Mouse (Mus musculus) heart, embryonic 14.5 days (tissue): ENCODE results near the gene Gm20696. TPM values are rescaled to one million over a fixed set of nuclear protein-coding genes. Genes with fewer than 3 reads are reported as not detected.

Experiments
- ATAC-seq: fragments of 200-750 bp; cut with Nextera tagmentation; 2 replicates; pipeline ENCODE4 v1.8.0; 2017; ENCODE audit warnings: low read depth, moderate TSS enrichment; ENCODE audit not compliant: insufficient number of reproducible peaks, insufficient read depth, low FRiP score
- H3K27ac ChIP-seq, 2 experiments: fragments of 200-500 bp in 1 of 2; fragments of 300-500 bp in 1 of 2; sonication (generic) in 1 of 2; replicated peaks in 1 of 2; 2 replicates each; pipeline ENCODE4 v1.5.1; 2012 to 2014; ENCODE audit warnings: low read depth in 2 of 2, low read length in 2 of 2, control low read depth in 1 of 2, mild to moderate bottlenecking in 1 of 2, mixed read lengths in 1 of 2; ENCODE audit not compliant: control insufficient read depth in 1 of 2, insufficient read depth in 1 of 2
- H3K27me3 ChIP-seq: fragments of 300-500 bp; sonication (generic); 2 replicates; pipeline ENCODE4 v1.6.1; 2014; ENCODE audit warnings: mild to moderate bottlenecking, low read length, control low read depth; ENCODE audit not compliant: control insufficient read depth, insufficient read depth
- H3K36me3 ChIP-seq: fragments of 300-500 bp; sonication (generic); 2 replicates; pipeline ENCODE4 v1.6.1; 2014; ENCODE audit warnings: mild to moderate bottlenecking, control low read depth, low read length, mixed read lengths; ENCODE audit not compliant: control insufficient read depth, insufficient read depth
- H3K4me1 ChIP-seq, 2 experiments: fragments of 200-500 bp in 1 of 2; fragments of 300-500 bp in 1 of 2; sonication (generic) in 1 of 2; 2 replicates each; pipeline ENCODE4 v1.6.1; 2012 to 2014; ENCODE audit warnings: low read length in 2 of 2, control low read depth in 1 of 2, mixed read lengths in 1 of 2; ENCODE audit not compliant: control insufficient read depth in 2 of 2, insufficient read depth in 2 of 2
- H3K4me2 ChIP-seq: fragments of 300-500 bp; sonication (generic); 2 replicates; pipeline ENCODE4 v1.6.1; 2014; ENCODE audit warnings: mild to moderate bottlenecking, low read length
- H3K4me3 ChIP-seq, 2 experiments: fragments of 200-500 bp in 1 of 2; fragments of 300-500 bp in 1 of 2; sonication (generic) in 1 of 2; 2 replicates each; pipeline ENCODE4 v1.5.1; 2012 to 2014; ENCODE audit warnings: low read length in 2 of 2, mild to moderate bottlenecking in 2 of 2, control low read depth in 1 of 2, low read depth in 1 of 2, moderate library complexity in 1 of 2; ENCODE audit not compliant: control insufficient read depth in 1 of 2, insufficient read depth in 1 of 2
- H3K9ac ChIP-seq: fragments of 300-500 bp; sonication (generic); 2 replicates; pipeline ENCODE4 v1.6.1; 2014; ENCODE audit warnings: mild to moderate bottlenecking, low read length
- H3K9me3 ChIP-seq: fragments of 300-500 bp; sonication (generic); 2 replicates; pipeline ENCODE4 v1.6.1; 2016; ENCODE audit warnings: low read length, control low read depth; ENCODE audit not compliant: control insufficient read depth
- WGBS: fragments of 180-500 bp; shearing (Covaris S2); extraction: QIAGEN DNeasy Blood & Tissue Kit; methylation state at CpG from one replicate; pipeline ENCODE4 v1.1.7; 2014; 5-methylcytosine and 5-hydroxymethylcytosine counted together
- polyA plus RNA-seq: library from polyadenylated mRNA; unstranded; fragments of >200 nt; fragmentation: Nextera tagmentation; extraction: Ambion mirVana; gene quantifications from 2 replicates; pipeline ENCODE4 v1.2.1, GENCODE M21; 2014

Gm20696 gene
- polyA plus RNA-seq, 1 experiment from 2014 or later = 3.9 TPM

- 86% methylated on average over 7 of the region's 7 CpGs for WGBS
- no peak for ATAC-seq
- no peak overlapping the region for H3K4me2 ChIP-seq
These were observed 150.9 kb downstream of the Gm20696 start for GRCm38 (mm10) chr6:99515667-99516199.

GRCm38 (mm10) chr6:99511862-99512261, 154.7 kb downstream of the Gm20696 start:
- no peaks in the 10 kb centered on the region for H3K27me3 ChIP-seq
- 11% methylated on average over 6 of the region's 6 CpGs for WGBS
- H3K4me1 ChIP-seq = peaks cover 12 to 25% of the 10 kb centered on the region in 2 experiments
- H3K4me3 ChIP-seq = 0 out of 4 replicates have a peak overlapping the region, but pooled peaks of 1 of the 2 experiments have one; percentile 11
- ATAC-seq = no peak
- H3K36me3 ChIP-seq = 0 out of 2 replicates have a peak, but pooled peaks cover 3% of the 10 kb centered on the region
- H3K27ac ChIP-seq = peak overlapping the region in 1 of 2 experiments; percentile 44; a peak in 2 of 4 replicates
- H3K4me2 ChIP-seq = peak overlapping the region; percentile 53
- peak overlapping the region; percentile 41 for H3K9ac ChIP-seq
- no peaks in the 10 kb centered on the region for H3K9me3 ChIP-seq

More at GRCm38 (mm10) chr6:99515667-99516199, 150.9 kb downstream of the Gm20696 start:
- Histone ChIP-seq H3K9ac (no peak overlapping the region), H3K27me3 (no peaks in the 10 kb centered on the region), H3K4me3 (no peak overlapping the region), H3K27ac (no peak overlapping the region), H3K4me1 (peaks cover 6 to 16% of the 10 kb centered on the region in 2 experiments), H3K36me3 (0 out of 2 replicates have a peak, but pooled peaks cover 3% of the 10 kb centered on the region), H3K9me3 (no peaks in the 10 kb centered on the region)

- Histone ChIP-seq H3K27me3 (no peaks in the 10 kb centered on the region), H3K4me1 (peaks cover 12 to 25% of the 10 kb centered on the region in 2 experiments), H3K27ac (no peak overlapping the region), H3K36me3 (peaks cover 17% of the 10 kb centered on the region), H3K9me3 (no peaks in the 10 kb centered on the region), H3K9ac (no peak overlapping the region), H3K4me3 (no peak overlapping the region), H3K4me2 (no peak overlapping the region)
- no peak for ATAC-seq
- 78% methylated on average over 9 of the region's 9 CpGs for WGBS
These were observed 157.4 kb downstream of the Gm20696 start for GRCm38 (mm10) chr6:99509189-99509592.

- no peaks in the 10 kb centered on the region for H3K27me3 ChIP-seq
- no peak overlapping the region for H3K27ac ChIP-seq
- H3K4me2 ChIP-seq = no peak overlapping the region
- H3K9ac ChIP-seq = no peak overlapping the region
- ATAC-seq = no peak
- H3K4me3 ChIP-seq = no peak overlapping the region
- WGBS = 83% methylated on average over 6 of the region's 6 CpGs
- H3K4me1 ChIP-seq = peaks cover 7 to 19% of the 10 kb centered on the region in 2 experiments; a peak in 3 of 4 replicates
- peaks cover 14% of the 10 kb centered on the region for H3K36me3 ChIP-seq
- H3K9me3 ChIP-seq = no peaks in the 10 kb centered on the region
These were observed 159.8 kb downstream of the Gm20696 start for GRCm38 (mm10) chr6:99506816-99507215.

GRCm38 (mm10) chr6:99503741-99504140, 162.9 kb downstream of the Gm20696 start:
- Histone ChIP-seq H3K9ac (no peak overlapping the region), H3K36me3 (peaks cover 14% of the 10 kb centered on the region), H3K4me3 (no peak overlapping the region), H3K27me3 (no peaks in the 10 kb centered on the region), H3K4me2 (no peak overlapping the region), H3K9me3 (no peaks in the 10 kb centered on the region), H3K4me1 (0 out of 4 replicates have a peak, but pooled peaks cover 2% of the 10 kb centered on the region in 2 experiments), H3K27ac (no peak overlapping the region)
- ATAC-seq = no peak
- WGBS = 86% methylated on average over 1 of the region's 1 CpGs

GRCm38 (mm10) chr6:99502727-99503126, 163.9 kb downstream of the Gm20696 start:
- Histone ChIP-seq H3K27ac (no peak overlapping the region), H3K27me3 (no peaks in the 10 kb centered on the region), H3K4me1 (no peaks in the 10 kb centered on the region; a peak in 1 of 4 replicates), H3K36me3 (peaks cover 14% of the 10 kb centered on the region), H3K9me3 (no peaks in the 10 kb centered on the region), H3K9ac (no peak overlapping the region), H3K4me3 (no peak overlapping the region), H3K4me2 (no peak overlapping the region)
- no peak for ATAC-seq
- 74% methylated on average over 2 of the region's 2 CpGs for WGBS

- no peak overlapping the region for H3K9ac ChIP-seq
- H3K4me2 ChIP-seq = no peak overlapping the region
- WGBS = 81% methylated on average over 6 of the region's 6 CpGs
- H3K9me3 ChIP-seq = no peaks in the 10 kb centered on the region
- H3K4me1 ChIP-seq = no peaks in the 10 kb centered on the region; a peak in 1 of 4 replicates
- H3K27me3 ChIP-seq = no peaks in the 10 kb centered on the region
- H3K27ac ChIP-seq = no peak overlapping the region
- peaks cover 14% of the 10 kb centered on the region for H3K36me3 ChIP-seq
- ATAC-seq = no peak
- H3K4me3 ChIP-seq = no peak overlapping the region
These were observed 164.3 kb downstream of the Gm20696 start for GRCm38 (mm10) chr6:99502314-99502713.
